Mouse (Mus musculus): ENCODE data around the gene Wfdc3. TPM values are rescaled to one million over a fixed set of nuclear protein-coding genes. Genes with fewer than 3 reads are reported as not detected.

Wfdc3 gene
- polyA plus RNA-seq (2014; fragmentation: Nextera tagmentation; extraction: Ambion mirVana), result 0.71 and 0.91 TPM in 2 replicates

- under 1% methylated on average over 70 of the region's 70 CpGs for WGBS
- H3K9ac ChIP-seq (ENCODE audit: low read length), result peak within 1 kb of the TSS; percentile 86
- H3K27ac ChIP-seq (ENCODE audit: low read depth, low read length), result no peak within 1 kb of the TSS
- H3K4me3 ChIP-seq (ENCODE audit: low read depth, low read length), result peak within 1 kb of the TSS; percentile 87
- H3K27me3 ChIP-seq (ENCODE audit: control insufficient read depth, insufficient read depth, low read length), result no peaks in the 10 kb centered on the region
- no peaks in the 10 kb centered on the region; the same call in 1 of the 2 replicates for H3K36me3 ChIP-seq (ENCODE audit: control insufficient read depth, insufficient read depth, low read length)
- H3K4me2 ChIP-seq (ENCODE audit: low read depth, low read length, severe bottlenecking), result peak within 1 kb of the TSS; percentile 80
- ATAC-seq (replicated peaks; ENCODE audit: low FRiP score), result peak; percentile 91
- peak; percentile 96 for DNase-seq (ENCODE audit: low spot score)
- H3K4me1 ChIP-seq (replicated peaks; ENCODE audit: control insufficient read depth, insufficient read depth, low read length), result peaks cover 11% of the 10 kb centered on the region
- no peaks in the 10 kb centered on the region for H3K9me3 ChIP-seq (ENCODE audit: control insufficient read depth, low read length)
Measured at GRCm38 (mm10) chr2:164745843-164746479, at the start of gene Wfdc3, which contains the start of gene Dnttip1. Gene Wfdc3, minus strand, starts transcription at chr2:164745931. Gene Dnttip1, plus strand, starts transcription at chr2:164745983.

- no peak overlapping the region for H3K9ac ChIP-seq (ENCODE audit: low read length)
- no peaks in the 10 kb centered on the region for H3K4me1 ChIP-seq (replicated peaks; ENCODE audit: control insufficient read depth, insufficient read depth, low read length)
- H3K9me3 ChIP-seq (ENCODE audit: control insufficient read depth, low read length), result no peaks in the 10 kb centered on the region
- WGBS, result 35% methylated on average over 5 of the region's 5 CpGs
- DNase-seq (ENCODE audit: low spot score), result peak; percentile 86
- no peak overlapping the region for H3K4me3 ChIP-seq (ENCODE audit: low read depth, low read length)
- H3K4me2 ChIP-seq (ENCODE audit: low read depth, low read length, severe bottlenecking), result no peak overlapping the region
- no peak overlapping the region for H3K27ac ChIP-seq (ENCODE audit: low read depth, low read length)
- H3K27me3 ChIP-seq (ENCODE audit: control insufficient read depth, insufficient read depth, low read length), result no peaks in the 10 kb centered on the region
- peak; percentile 24; the same call in 1 of the 2 replicates for ATAC-seq (replicated peaks; ENCODE audit: low FRiP score)
- H3K36me3 ChIP-seq (ENCODE audit: control insufficient read depth, insufficient read depth, low read length), result peaks cover 4% of the 10 kb centered on the region; the same call in 1 of the 2 replicates
Measured at GRCm38 (mm10) chr2:164794293-164794692, 48.6 kb upstream of the Wfdc3 start.

- Histone ChIP-seq H3K9me3 (ENCODE audit: control insufficient read depth, low read length) (no peaks in the 10 kb centered on the region), H3K4me2 (ENCODE audit: low read depth, low read length, severe bottlenecking) (no peak overlapping the region), H3K9ac (ENCODE audit: low read length) (no peak overlapping the region), H3K27ac (ENCODE audit: low read depth, low read length) (no peak overlapping the region), H3K27me3 (ENCODE audit: control insufficient read depth, insufficient read depth, low read length) (no peaks in the 10 kb centered on the region), H3K36me3 (ENCODE audit: control insufficient read depth, insufficient read depth, low read length) (peaks cover 4% of the 10 kb centered on the region; the same call in 1 of the 2 replicates), H3K4me1 (replicated peaks; ENCODE audit: control insufficient read depth, insufficient read depth, low read length) (no peaks in the 10 kb centered on the region), H3K4me3 (ENCODE audit: low read depth, low read length) (no peak overlapping the region)
- 88% methylated on average over 2 of the region's 2 CpGs for WGBS
- DNase-seq (ENCODE audit: low spot score) (no peak), ATAC-seq (replicated peaks; ENCODE audit: low FRiP score) (no peak)
Measured at GRCm38 (mm10) chr2:164793772-164794171, 48.0 kb upstream of the Wfdc3 start.

GRCm38 (mm10) chr2:164793236-164793635, 47.5 kb upstream of the Wfdc3 start:
- no peaks in the 10 kb centered on the region for H3K27me3 ChIP-seq (ENCODE audit: control insufficient read depth, insufficient read depth, low read length)
- H3K4me2 ChIP-seq (ENCODE audit: low read depth, low read length, severe bottlenecking), result no peak overlapping the region
- no peaks in the 10 kb centered on the region for H3K9me3 ChIP-seq (ENCODE audit: control insufficient read depth, low read length)
- 87% methylated on average over 3 of the region's 3 CpGs for WGBS
- no peak overlapping the region for H3K4me3 ChIP-seq (ENCODE audit: low read depth, low read length)
- peaks cover 4% of the 10 kb centered on the region; the same call in 1 of the 2 replicates for H3K36me3 ChIP-seq (ENCODE audit: control insufficient read depth, insufficient read depth, low read length)
- 0 out of 2 replicates have a peak, but pooled peaks have one; percentile 26 for ATAC-seq (replicated peaks; ENCODE audit: low FRiP score)
- no peaks in the 10 kb centered on the region for H3K4me1 ChIP-seq (replicated peaks; ENCODE audit: control insufficient read depth, insufficient read depth, low read length)
- no peak overlapping the region for H3K27ac ChIP-seq (ENCODE audit: low read depth, low read length)
- DNase-seq (ENCODE audit: low spot score), result peak; percentile 81
- no peak overlapping the region for H3K9ac ChIP-seq (ENCODE audit: low read length)

- DNase-seq (ENCODE audit: low spot score), result no peak
- H3K4me2 ChIP-seq (ENCODE audit: low read depth, low read length, severe bottlenecking), result no peak overlapping the region
- no peaks in the 10 kb centered on the region for H3K27me3 ChIP-seq (ENCODE audit: control insufficient read depth, insufficient read depth, low read length)
- H3K27ac ChIP-seq (ENCODE audit: low read depth, low read length), result no peak overlapping the region
- WGBS, result 94% methylated on average over 12 of the region's 12 CpGs
- H3K4me3 ChIP-seq (ENCODE audit: low read depth, low read length), result no peak overlapping the region
- peaks cover 4% of the 10 kb centered on the region; the same call in 1 of the 2 replicates for H3K36me3 ChIP-seq (ENCODE audit: control insufficient read depth, insufficient read depth, low read length)
- no peaks in the 10 kb centered on the region for H3K4me1 ChIP-seq (replicated peaks; ENCODE audit: control insufficient read depth, insufficient read depth, low read length)
- ATAC-seq (replicated peaks; ENCODE audit: low FRiP score), result no peak
- no peaks in the 10 kb centered on the region for H3K9me3 ChIP-seq (ENCODE audit: control insufficient read depth, low read length)
- H3K9ac ChIP-seq (ENCODE audit: low read length), result no peak overlapping the region
Measured at GRCm38 (mm10) chr2:164792400-164793190, 46.9 kb upstream of the Wfdc3 start.

- DNase-seq (ENCODE audit: low spot score) (no peak), ATAC-seq (replicated peaks; ENCODE audit: low FRiP score) (no peak)
- H3K27me3 ChIP-seq (ENCODE audit: control insufficient read depth, insufficient read depth, low read length), result no peaks in the 10 kb centered on the region
- H3K9me3 ChIP-seq (ENCODE audit: control insufficient read depth, low read length), result no peaks in the 10 kb centered on the region
- H3K27ac ChIP-seq (ENCODE audit: low read depth, low read length), result no peak overlapping the region
- no peak overlapping the region for H3K9ac ChIP-seq (ENCODE audit: low read length)
- no peak overlapping the region for H3K4me3 ChIP-seq (ENCODE audit: low read depth, low read length)
- H3K4me2 ChIP-seq (ENCODE audit: low read depth, low read length, severe bottlenecking), result no peak overlapping the region
- 96% methylated on average over 18 of the region's 18 CpGs for WGBS
- no peaks in the 10 kb centered on the region for H3K4me1 ChIP-seq (replicated peaks; ENCODE audit: control insufficient read depth, insufficient read depth, low read length)
- H3K36me3 ChIP-seq (ENCODE audit: control insufficient read depth, insufficient read depth, low read length), result peaks cover 4% of the 10 kb centered on the region; the same call in 1 of the 2 replicates
Measured at GRCm38 (mm10) chr2:164791841-164792261, 46.1 kb upstream of the Wfdc3 start.

- no peak for ATAC-seq (replicated peaks; ENCODE audit: low FRiP score)
- no peak overlapping the region for H3K4me2 ChIP-seq (ENCODE audit: low read depth, low read length, severe bottlenecking)
- no peaks in the 10 kb centered on the region for H3K9me3 ChIP-seq (ENCODE audit: control insufficient read depth, low read length)
- H3K36me3 ChIP-seq (ENCODE audit: control insufficient read depth, insufficient read depth, low read length), result peaks cover 4% of the 10 kb centered on the region; the same call in 1 of the 2 replicates
- no peak overlapping the region for H3K4me3 ChIP-seq (ENCODE audit: low read depth, low read length)
- no peak overlapping the region for H3K9ac ChIP-seq (ENCODE audit: low read length)
- H3K27me3 ChIP-seq (ENCODE audit: control insufficient read depth, insufficient read depth, low read length), result no peaks in the 10 kb centered on the region
- H3K27ac ChIP-seq (ENCODE audit: low read depth, low read length), result no peak overlapping the region
- peaks cover 3% of the 10 kb centered on the region; the same call in 1 of the 2 replicates for H3K4me1 ChIP-seq (replicated peaks; ENCODE audit: control insufficient read depth, insufficient read depth, low read length)
- 92% methylated on average over 4 of the region's 4 CpGs for WGBS
- DNase-seq (ENCODE audit: low spot score), result no peak
Measured at GRCm38 (mm10) chr2:164790451-164790850, 44.7 kb upstream of the Wfdc3 start.

- no peak overlapping the region for H3K9ac ChIP-seq (ENCODE audit: low read length)
- no peak for ATAC-seq (replicated peaks; ENCODE audit: low FRiP score)
Measured at GRCm38 (mm10) chr2:164788411-164788810, 42.7 kb upstream of the Wfdc3 start.

More at GRCm38 (mm10) chr2:164788411-164788810, 42.7 kb upstream of the Wfdc3 start:
- 69% methylated on average over 4 of the region's 4 CpGs for WGBS
- Histone ChIP-seq H3K9me3 (ENCODE audit: control insufficient read depth, low read length) (no peaks in the 10 kb centered on the region), H3K4me2 (ENCODE audit: low read depth, low read length, severe bottlenecking) (no peak overlapping the region), H3K27ac (ENCODE audit: low read depth, low read length) (no peak overlapping the region), H3K4me3 (ENCODE audit: low read depth, low read length) (no peak overlapping the region), H3K27me3 (ENCODE audit: control insufficient read depth, insufficient read depth, low read length) (no peaks in the 10 kb centered on the region), H3K4me1 (replicated peaks; ENCODE audit: control insufficient read depth, insufficient read depth, low read length) (peaks cover 6% of the 10 kb centered on the region; the same call in 1 of the 2 replicates), H3K36me3 (ENCODE audit: control insufficient read depth, insufficient read depth, low read length) (peaks cover 4% of the 10 kb centered on the region; the same call in 1 of the 2 replicates)
- no peak for DNase-seq (ENCODE audit: low spot score)

Data from forebrain, embryonic 11.5 days (tissue).